In genomic region chr8:106437781-106438180, GRCm38 (mm10) we compare ENCODE assay signal across 13 mouse cellular contexts. TPM values are rescaled to one million over a fixed set of nuclear protein-coding genes. Genes with fewer than 3 reads are reported as not detected.
DNase-seq lines count a peak whose midpoint lies in the region; ATAC-seq and TF ChIP-seq lines count a peak whose summit lies in the region.
"Had no signal": no experiment of that assay in that cellular context is flagged by ENCODE, and none has a peak within 500 bp of the region (broad histone marks: within the 10 kb centered on the region; RNA-seq: fewer than 3 reads in every experiment).

No protein-coding gene starts in this region.

- no peak for TF ChIP-seq CTCF in midbrain, postnatal 0 days (IDR thresholded peaks at IDR 0.05)

- H3K4me3 ChIP-seq in forebrain, embryonic 14.5 days (ENCODE audit: low read depth, low read length): no peak overlapping the region
- no peak overlapping the region for H3K4me3 ChIP-seq in forebrain, embryonic 12.5 days (replicated peaks)
- H3K4me3 ChIP-seq in midbrain, postnatal 0 days (ENCODE audit: low read depth, low read length): no peak overlapping the region
- H3K4me3 ChIP-seq in midbrain, embryonic 14.5 days (replicated peaks; ENCODE audit: low read depth, low read length): no peak overlapping the region
- H3K4me3 ChIP-seq in midbrain, embryonic 11.5 days (ENCODE audit: low read depth, low read length): no peak overlapping the region
- H3K4me3 ChIP-seq: embryonic facial prominence, embryonic 15.5 days; neural tube, embryonic 12.5 days had no signal

- H3K9ac ChIP-seq in forebrain, embryonic 14.5 days (ENCODE audit: low read length): no peak overlapping the region
- H3K9ac ChIP-seq in forebrain, embryonic 12.5 days: no peak overlapping the region
- no peak overlapping the region for H3K9ac ChIP-seq in midbrain, postnatal 0 days (replicated peaks; ENCODE audit: low read length, poor library complexity, severe bottlenecking)
- H3K9ac ChIP-seq in midbrain, embryonic 14.5 days (replicated peaks; ENCODE audit: low read length): no peak overlapping the region
- no peak overlapping the region for H3K9ac ChIP-seq in midbrain, embryonic 11.5 days (ENCODE audit: low read length)
- H3K9ac ChIP-seq: embryonic facial prominence, embryonic 15.5 days; neural tube, embryonic 12.5 days had no signal

- 69% methylated on average over 3 of the region's 3 CpGs for WGBS in forebrain, embryonic 14.5 days
- 76% methylated on average over 3 of the region's 3 CpGs for WGBS in forebrain, embryonic 12.5 days
- WGBS in midbrain, postnatal 0 days: 60% methylated on average over 3 of the region's 3 CpGs
- WGBS in midbrain, embryonic 14.5 days: 73% methylated on average over 3 of the region's 3 CpGs
- 89% methylated on average over 3 of the region's 3 CpGs for WGBS in midbrain, embryonic 11.5 days

- no peaks in the 10 kb centered on the region for H3K27me3 ChIP-seq in forebrain, embryonic 14.5 days (replicated peaks; ENCODE audit: control insufficient read depth, insufficient read depth, low read length)
- H3K27me3 ChIP-seq in forebrain, embryonic 12.5 days: 0 out of 2 replicates have a peak, but pooled peaks cover 5% of the 10 kb centered on the region
- H3K27me3 ChIP-seq in midbrain, postnatal 0 days (ENCODE audit: insufficient read depth, low read length): no peaks in the 10 kb centered on the region
- no peaks in the 10 kb centered on the region for H3K27me3 ChIP-seq in midbrain, embryonic 14.5 days (ENCODE audit: control insufficient read depth, insufficient read depth, low read length)
- H3K27me3 ChIP-seq in midbrain, embryonic 11.5 days (ENCODE audit: control insufficient read depth, insufficient read depth, low read length): no peaks in the 10 kb centered on the region
- H3K27me3 ChIP-seq: embryonic facial prominence, embryonic 15.5 days had no signal

- H3K9me3 ChIP-seq in forebrain, embryonic 14.5 days (replicated peaks; ENCODE audit: control insufficient read depth, low read length): no peaks in the 10 kb centered on the region
- no peaks in the 10 kb centered on the region for H3K9me3 ChIP-seq in forebrain, embryonic 12.5 days
- H3K9me3 ChIP-seq in midbrain, postnatal 0 days (ENCODE audit: low read length): no peaks in the 10 kb centered on the region
- no peaks in the 10 kb centered on the region for H3K9me3 ChIP-seq in midbrain, embryonic 14.5 days (ENCODE audit: control insufficient read depth, low read length)
- no peaks in the 10 kb centered on the region for H3K9me3 ChIP-seq in midbrain, embryonic 11.5 days (ENCODE audit: control insufficient read depth, low read length)
- H3K9me3 ChIP-seq: embryonic facial prominence, embryonic 15.5 days; neural tube, embryonic 12.5 days had no signal

- no peak overlapping the region for H3K4me2 ChIP-seq in forebrain, embryonic 14.5 days (ENCODE audit: low read length)
- H3K4me2 ChIP-seq in forebrain, embryonic 12.5 days: no peak overlapping the region
- H3K4me2 ChIP-seq in midbrain, postnatal 0 days (ENCODE audit: low read depth, low read length, poor library complexity, severe bottlenecking): no peak overlapping the region
- no peak overlapping the region for H3K4me2 ChIP-seq in midbrain, embryonic 14.5 days (ENCODE audit: low read length)
- H3K4me2 ChIP-seq in midbrain, embryonic 11.5 days: no peak overlapping the region
- H3K4me2 ChIP-seq: embryonic facial prominence, embryonic 15.5 days; neural tube, embryonic 12.5 days had no signal

- no peaks in the 10 kb centered on the region for H3K4me1 ChIP-seq in forebrain, embryonic 14.5 days (ENCODE audit: control insufficient read depth, insufficient read depth, low read length)
- no peaks in the 10 kb centered on the region for H3K4me1 ChIP-seq in forebrain, embryonic 12.5 days
- no peaks in the 10 kb centered on the region for H3K4me1 ChIP-seq in midbrain, postnatal 0 days (ENCODE audit: insufficient read depth, low read length)
- H3K4me1 ChIP-seq in midbrain, embryonic 14.5 days (ENCODE audit: control insufficient read depth, insufficient read depth, low read length): no peaks in the 10 kb centered on the region
- H3K4me1 ChIP-seq in midbrain, embryonic 11.5 days (ENCODE audit: control insufficient read depth, insufficient read depth, low read length): no peaks in the 10 kb centered on the region; the same call in 1 of the 2 replicates
- H3K4me1 ChIP-seq: neural tube, embryonic 12.5 days had no signal

- DNase-seq in forebrain, embryonic 14.5 days (ENCODE audit: low spot score): peak; percentile 30
- peak; percentile 14 for DNase-seq in midbrain, postnatal 0 days (ENCODE audit: low spot score)
- DNase-seq in midbrain, embryonic 14.5 days: no peak
- peak; percentile 78 to 80 for DNase-seq in lung, adult 18-20 months
- peak; percentile 48 to 56 for DNase-seq in urinary bladder, postnatal 36 days (ENCODE audit: low spot score in 2 of 2)
- DNase-seq in midbrain, embryonic 11.5 days (ENCODE audit: low spot score, missing footprints): no peak
- no peak for DNase-seq in layer of hippocampus, adult 8-10 months (ENCODE audit: low spot score in 2 of 2)
- DNase-seq: cerebellum, adult 11 months; gastrocnemius, postnatal 14 days; spleen, adult 18-20 months had no signal

- ATAC-seq in forebrain, embryonic 14.5 days: no peak
- ATAC-seq in forebrain, embryonic 12.5 days (ENCODE audit: low FRiP score): no peak
- ATAC-seq in midbrain, postnatal 0 days (ENCODE audit: low FRiP score): no peak
- ATAC-seq in midbrain, embryonic 14.5 days (ENCODE audit: low FRiP score, low TSS enrichment): no peak
- ATAC-seq in midbrain, embryonic 11.5 days (ENCODE audit: low FRiP score): no peak

- no peak overlapping the region for H3K27ac ChIP-seq in forebrain, embryonic 14.5 days (ENCODE audit: low read depth, low read length)
- no peak overlapping the region for H3K27ac ChIP-seq in forebrain, embryonic 12.5 days
- no peak overlapping the region for H3K27ac ChIP-seq in midbrain, postnatal 0 days (ENCODE audit: low read depth, low read length)
- H3K27ac ChIP-seq in midbrain, embryonic 14.5 days (replicated peaks; ENCODE audit: low read depth, low read length): no peak overlapping the region
- no peak overlapping the region for H3K27ac ChIP-seq in midbrain, embryonic 11.5 days (ENCODE audit: low read depth, low read length)
- H3K27ac ChIP-seq: embryonic facial prominence, embryonic 15.5 days; neural tube, embryonic 12.5 days had no signal

- no peaks in the 10 kb centered on the region for H3K36me3 ChIP-seq in forebrain, embryonic 14.5 days (ENCODE audit: control insufficient read depth, insufficient read depth, low read length)
- no peaks in the 10 kb centered on the region for H3K36me3 ChIP-seq in forebrain, embryonic 12.5 days (replicated peaks)
- H3K36me3 ChIP-seq in midbrain, postnatal 0 days (ENCODE audit: insufficient read depth, low read length): no peaks in the 10 kb centered on the region
- no peaks in the 10 kb centered on the region for H3K36me3 ChIP-seq in midbrain, embryonic 14.5 days (ENCODE audit: control insufficient read depth, insufficient read depth, low read length)
- H3K36me3 ChIP-seq in midbrain, embryonic 11.5 days (ENCODE audit: control insufficient read depth, insufficient read depth, low read length): no peaks in the 10 kb centered on the region
- H3K36me3 ChIP-seq: embryonic facial prominence, embryonic 15.5 days; neural tube, embryonic 12.5 days had no signal

RNA-seq across cellular contexts. Expression of gene Zfp90, which starts 22.7 kb away (rescaled TPM):
- polyA plus RNA-seq in forebrain, embryonic 14.5 days (2014; fragmentation: Nextera tagmentation; extraction: Ambion mirVana): 49.6 and 56.4 TPM in 2 replicates
- polyA plus RNA-seq in forebrain, embryonic 12.5 days (2016; fragmentation: Nextera tagmentation; extraction: Ambion mirVana): 36.5 and 41.1 TPM in 2 replicates
- total RNA-seq in midbrain, postnatal 0 days (2014; rRNA removed): 28.6 and 30.4 TPM in 2 replicates
- 34.8 and 36.5 TPM in 2 replicates for polyA plus RNA-seq in midbrain, postnatal 0 days (2015; fragmentation: Nextera tagmentation; extraction: Ambion mirVana)
- polyA plus RNA-seq in midbrain, embryonic 14.5 days (2014; fragmentation: Nextera tagmentation; extraction: Ambion mirVana): 47.2 and 50.7 TPM in 2 replicates
- 32.1 and 35.9 TPM in 2 replicates for polyA plus RNA-seq in midbrain, embryonic 11.5 days (2014; fragmentation: Nextera tagmentation; extraction: Ambion mirVana)
- total RNA-seq in layer of hippocampus, adult 8-10 months (2022): 10 to 100 TPM; 11.0 to 15.2 (median 12.3) TPM

Comparison
In these comparisons a context has a peak if more than half of its experiments do, and no peak if none do; other contexts are left out.
1. DNase-seq: peak in forebrain, embryonic 14.5 days (single experiment), midbrain, postnatal 0 days (single experiment), lung, adult 18-20 months (2 of 2) and urinary bladder, postnatal 36 days (2 of 2); none in midbrain, embryonic 14.5 days (single experiment), midbrain, embryonic 11.5 days (single experiment) and layer of hippocampus, adult 8-10 months (0 of 2).